Mouse (Mus musculus): ENCODE data around the gene Thbd.

- TF ChIP-seq CTCF (conservative IDR thresholded peaks at IDR 0.05; ENCODE audit: insufficient read depth, insufficient read length, low read depth, low read length) (no peak), POLR2A (IDR thresholded peaks at IDR 0.05; ENCODE audit: low read depth, low read length) (no peak)
These were observed 13.7 kb upstream of the Thbd start for GRCm38 (mm10) chr2:148421706-148422105.

Data from kidney, adult 2 months (tissue).